Mouse (Mus musculus) C2C12 (cell line): ENCODE measurements around the gene Tmem231.

ENCODE experiments used
- CEBPB ChIP-seq: IDR thresholded peaks from one replicate; pipeline ENCODE4 v1.6.1; 2011; ENCODE audit warnings: low read depth, mild to moderate bottlenecking, control low read depth, moderate library complexity
- CTCF ChIP-seq: IDR thresholded peaks from one replicate; pipeline ENCODE4 v1.5.1; 2011; ENCODE audit not compliant: control insufficient read depth, insufficient read depth, insufficient read length
- FOSL1 ChIP-seq: IDR thresholded peaks from one replicate; pipeline ENCODE4 v1.8.0; 2011; ENCODE audit warnings: mild to moderate bottlenecking, low read length; ENCODE audit not compliant: poor library complexity, insufficient read depth, severe bottlenecking
- MAX ChIP-seq: IDR thresholded peaks from one replicate; pipeline ENCODE4 v1.6.1; 2011; ENCODE audit warnings: mild to moderate bottlenecking, control low read depth
- MYOD1 ChIP-seq: IDR thresholded peaks from one replicate; pipeline ENCODE4 v1.6.1; 2011; ENCODE audit warnings: low read depth; ENCODE audit not compliant: control insufficient read depth, insufficient read length
- MYOG ChIP-seq: IDR thresholded peaks from one replicate; pipeline ENCODE4 v1.6.1; 2011; ENCODE audit not compliant: control insufficient read depth, insufficient read length; ENCODE audit errors: extremely low read depth
- USF1 ChIP-seq: IDR thresholded peaks from one replicate; pipeline ENCODE4 v1.6.1; 2011; ENCODE audit warnings: low read depth, mild to moderate bottlenecking, control low read depth, moderate library complexity

GRCm38 (mm10) chr8:111982116-111982515, 48.4 kb upstream of the Tmem231 start:
- TF ChIP-seq USF1 (no peak), CTCF (no peak), CEBPB (no peak), MYOG (no peak), FOSL1 (no peak), MAX (no peak), MYOD1 (no peak)
